Mouse (Mus musculus) brain, adult 10 weeks (tissue): Measurements from ENCODE around the gene Kcna2. TPM values are rescaled to one million over a fixed set of nuclear protein-coding genes. Genes with fewer than 3 reads are reported as not detected.

Source experiments
- polyA plus RNA-seq: library from polyadenylated mRNA; stranded (reverse); fragments of 350-450 nt; fragmentation: Illumina TruSeq; extraction: RNeasy Lipid Tissue Mini Kit (QIAGEN cat#74804); gene quantifications from one replicate; pipeline ENCODE4 v1.2.3, GENCODE M21; 2015; ENCODE audit warnings: low read depth, low replicate concordance

The Kcna2 gene
- 73.3 TPM for polyA plus RNA-seq

GRCm38 (mm10) chr3:107100811-107101455 lies at the start of gene Kcna2:
Gene Kcna2, plus strand, starts transcription at chr3:107101146.

Other genes with a start within 250 kb of the Kcna2 start
- 9.9 TPM for gene Kcna3, start 65.0 kb upstream of the Kcna2 start, polyA plus RNA-seq
- gene Kcna10, start 81.9 kb downstream of the Kcna2 start, polyA plus RNA-seq, result 0.31 TPM
- not detected for gene Cym, start 120.6 kb downstream of the Kcna2 start, polyA plus RNA-seq
- gene A630076J17Rik, start 129.5 kb downstream of the Kcna2 start, polyA plus RNA-seq, result not detected
- not detected for gene Prok1, start 138.6 kb downstream of the Kcna2 start, polyA plus RNA-seq
- 185 TPM for gene Lamtor5, start 177.7 kb downstream of the Kcna2 start, polyA plus RNA-seq
- gene Slc16a4, start 190.1 kb downstream of the Kcna2 start, polyA plus RNA-seq, result 5.6 TPM
- 5.5 TPM for gene Rbm15, start 232.5 kb downstream of the Kcna2 start, polyA plus RNA-seq